Mouse (Mus musculus) R1 (cell line): ENCODE data around the gene Oscar.
A peak's percentile ranks its signal among the peaks of the same experiment; 100 is the strongest.

Source experiments
- DNase-seq: peaks from one replicate; pipeline ENCODE4 v3.0.0-alpha.2; 2018; ENCODE audit warnings: low read depth, low spot score

The Oscar gene

GRCm38 (mm10) chr7:3616057-3616388 is at the start of gene Oscar:
Oscar (minus strand) TSS chr7:3616157.
- no peak for DNase-seq

- DNase-seq = peak; percentile 99
Measured at GRCm38 (mm10) chr7:3665215-3666114, 49.5 kb upstream of the Oscar start, which contains the start of gene Leng1. Leng1 (minus strand) TSS chr7:3665840.

- no peak for DNase-seq
Measured at GRCm38 (mm10) chr7:3664524-3665214, 48.7 kb upstream of the Oscar start.

GRCm38 (mm10) chr7:3658578-3658977 is 42.6 kb upstream of the Oscar start:
- no peak for DNase-seq

GRCm38 (mm10) chr7:3656966-3657365 is 41.0 kb upstream of the Oscar start:
- DNase-seq = no peak

GRCm38 (mm10) chr7:3646641-3647040 is 30.7 kb upstream of the Oscar start:
- no peak for DNase-seq

GRCm38 (mm10) chr7:3646188-3646587 is 30.2 kb upstream of the Oscar start:
- DNase-seq = no peak

- DNase-seq = no peak
Measured at GRCm38 (mm10) chr7:3645488-3646025, 29.6 kb upstream of the Oscar start.

- DNase-seq = peak; percentile 100
Measured at GRCm38 (mm10) chr7:3644672-3645487, 28.9 kb upstream of the Oscar start, which contains the start of gene Cnot3. Cnot3 (plus strand) TSS chr7:3645268.

- no peak for DNase-seq
Measured at GRCm38 (mm10) chr7:3644348-3644671, 28.4 kb upstream of the Oscar start.

GRCm38 (mm10) chr7:3643843-3644242 is 27.9 kb upstream of the Oscar start:
- DNase-seq = no peak

- DNase-seq = no peak
Measured at GRCm38 (mm10) chr7:3643412-3643811, 27.5 kb upstream of the Oscar start.

- DNase-seq = no peak
Measured at GRCm38 (mm10) chr7:3630478-3630815, 14.5 kb upstream of the Oscar start.

GRCm38 (mm10) chr7:3629543-3630477 is 13.9 kb upstream of the Oscar start, which contains the start of the genes Tfpt and Prpf31:
Tfpt (minus strand) TSS chr7:3629929.
Prpf31 (plus strand) TSS chr7:3629985.
- DNase-seq = peak; percentile 99

- no peak for DNase-seq
Measured at GRCm38 (mm10) chr7:3629030-3629429, 13.1 kb upstream of the Oscar start.

GRCm38 (mm10) chr7:3617242-3617995 is 1.5 kb upstream of the Oscar start, which contains the start of gene Ndufa3:
Ndufa3 (plus strand) TSS chr7:3617373.
- DNase-seq = peak; percentile 98

- DNase-seq = no peak
Measured at GRCm38 (mm10) chr7:3616389-3617241, 658 bp upstream of the Oscar start.

- no peak for DNase-seq
Measured at GRCm38 (mm10) chr7:3614021-3614420, 1.9 kb downstream of the Oscar start.

GRCm38 (mm10) chr7:3611006-3611405 is 5.0 kb downstream of the Oscar start:
- DNase-seq = no peak
